Mouse (Mus musculus): ENCODE measurements around the gene Erp27. TPM values are rescaled to one million over a fixed set of nuclear protein-coding genes. Genes with fewer than 3 reads are reported as not detected.
"Not testable (repeated sequence)": the region's sequence is repeated elsewhere in the genome, so short reads cannot be mapped to it uniquely, and the experiment has no call there.

Erp27 gene
- total RNA-seq (2021), result not detected
- polyA plus RNA-seq (2012; rRNA removed), result not detected in 2 replicates
- long read RNA-seq, result 0 reads

DNA sequence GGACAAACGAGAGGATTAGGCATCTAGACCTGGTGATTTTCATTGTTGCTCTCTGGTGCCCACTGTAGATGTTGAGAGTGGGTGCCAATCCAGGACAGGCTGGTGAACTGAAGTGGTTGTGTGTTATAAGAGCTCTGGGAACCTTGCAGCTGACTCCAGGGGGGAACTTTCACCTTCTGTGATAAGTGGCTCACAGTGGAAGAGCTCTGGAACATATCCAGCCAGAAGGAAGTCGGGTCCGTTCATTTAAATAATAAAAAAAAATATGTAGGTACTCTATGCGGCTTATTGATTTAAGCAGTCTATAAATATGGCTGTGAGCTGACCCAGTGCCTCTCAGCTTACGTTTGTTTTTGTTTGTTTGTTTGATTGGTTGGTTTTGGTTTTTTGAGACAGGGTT lies at the start of gene Erp27:
TSS of gene Erp27 (minus strand) at position 101 of the 400 bp plus-strand sequence.
- no peak for DNase-seq

DNA sequence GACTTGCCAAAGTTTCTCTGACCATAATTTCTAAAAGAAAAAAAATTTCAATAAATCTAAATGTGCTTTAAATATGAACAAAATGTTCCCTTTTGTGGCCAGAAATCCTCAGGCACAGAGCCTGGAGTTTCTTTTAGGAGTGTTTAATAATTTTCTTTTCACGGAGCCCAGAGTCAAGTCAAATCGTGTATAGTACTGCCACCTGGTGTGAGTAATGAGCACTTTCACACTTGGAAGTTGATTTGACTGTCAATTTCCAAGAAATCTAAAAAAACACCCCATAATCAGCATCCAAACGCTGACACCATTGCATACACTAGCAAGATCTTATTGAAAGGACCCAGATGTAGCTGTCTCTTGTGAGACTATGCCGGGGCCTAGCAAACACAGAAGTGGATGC lies 46.9 kb upstream of the Erp27 start:
- not testable (repeated sequence) for DNase-seq

DNA sequence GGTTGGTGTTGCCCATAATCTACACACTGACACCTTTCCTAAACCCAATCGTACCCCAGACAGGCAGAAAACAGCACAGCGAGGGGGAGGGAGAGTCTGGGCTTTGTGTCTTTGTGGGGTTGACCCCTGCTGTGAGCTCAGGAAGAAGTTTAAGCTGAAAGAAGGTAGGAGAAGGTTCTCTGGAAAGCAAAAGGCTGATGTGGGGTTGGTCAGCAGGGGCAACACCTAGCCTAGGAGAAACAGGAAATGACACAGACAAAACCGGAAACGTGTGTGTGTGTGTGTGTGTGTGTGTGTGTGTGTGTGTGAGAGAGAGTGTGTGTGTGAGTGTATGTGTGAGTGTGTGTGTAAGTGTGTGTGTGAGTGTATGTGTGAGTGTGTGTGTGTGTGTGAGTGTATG lies 45.5 kb upstream of the Erp27 start:
- no peak for DNase-seq

DNA sequence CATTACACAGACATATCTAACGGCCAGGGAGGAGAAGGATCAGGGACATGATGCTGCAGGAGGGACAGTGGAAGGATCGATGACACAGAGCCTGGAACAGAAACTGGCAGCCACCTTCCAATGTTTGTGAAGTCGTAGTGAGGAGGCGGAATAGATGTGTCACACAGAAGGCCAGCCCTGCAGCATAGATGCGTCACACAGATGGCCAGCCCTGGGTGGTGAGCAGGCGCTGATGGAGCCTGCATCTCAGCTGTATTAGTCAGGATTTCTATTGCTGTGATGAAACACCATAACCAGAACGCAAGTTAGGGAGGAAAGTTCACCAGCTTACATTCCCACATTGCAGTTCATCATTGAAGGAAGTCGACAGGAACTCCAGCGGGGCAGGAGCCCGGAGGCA lies 43.9 kb upstream of the Erp27 start:
- peak; percentile 66 for DNase-seq

DNA sequence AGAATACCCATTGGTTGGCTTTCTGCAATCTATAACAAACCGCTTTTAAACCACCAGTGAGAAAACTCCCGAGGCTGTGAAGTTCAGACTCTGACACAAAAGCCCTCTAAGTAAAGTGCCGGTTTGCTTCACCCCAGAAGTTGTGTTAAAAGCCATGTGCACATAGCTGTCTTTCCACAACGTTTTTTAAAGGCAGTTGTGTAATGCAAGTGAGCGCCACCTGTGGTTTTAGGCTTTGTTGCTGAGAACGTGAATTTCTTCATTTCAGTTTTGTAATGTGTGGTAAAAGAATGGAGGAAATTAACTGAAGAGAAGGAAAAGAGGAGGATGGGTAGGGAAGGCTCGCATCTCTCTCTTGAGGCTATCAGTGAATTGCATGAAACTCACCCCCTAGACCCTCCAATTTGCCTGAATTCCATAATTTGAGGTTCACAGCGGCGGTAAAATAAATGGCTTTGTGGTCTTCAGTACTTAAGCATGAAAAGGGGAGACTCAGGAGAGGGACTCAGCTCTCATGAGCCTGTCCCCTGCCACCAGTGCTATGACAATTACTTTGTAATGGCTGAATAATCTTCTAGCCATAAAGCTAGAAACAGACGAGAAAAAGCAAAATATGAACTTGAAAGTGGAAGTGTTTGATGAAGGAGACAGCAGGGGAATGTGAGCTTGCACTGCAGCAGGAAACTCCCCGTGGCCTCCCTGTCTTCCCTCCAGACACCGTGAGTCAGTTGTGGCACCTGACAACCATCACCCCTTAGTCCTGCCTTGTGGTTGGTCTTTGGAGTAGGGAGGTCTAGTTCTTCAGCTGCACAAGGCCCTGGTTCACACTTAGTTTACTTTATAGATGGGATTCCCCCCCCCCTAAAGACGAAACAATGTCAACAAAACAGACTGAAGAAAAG lies 42.9 kb upstream of the Erp27 start:
- no peak for DNase-seq

DNA sequence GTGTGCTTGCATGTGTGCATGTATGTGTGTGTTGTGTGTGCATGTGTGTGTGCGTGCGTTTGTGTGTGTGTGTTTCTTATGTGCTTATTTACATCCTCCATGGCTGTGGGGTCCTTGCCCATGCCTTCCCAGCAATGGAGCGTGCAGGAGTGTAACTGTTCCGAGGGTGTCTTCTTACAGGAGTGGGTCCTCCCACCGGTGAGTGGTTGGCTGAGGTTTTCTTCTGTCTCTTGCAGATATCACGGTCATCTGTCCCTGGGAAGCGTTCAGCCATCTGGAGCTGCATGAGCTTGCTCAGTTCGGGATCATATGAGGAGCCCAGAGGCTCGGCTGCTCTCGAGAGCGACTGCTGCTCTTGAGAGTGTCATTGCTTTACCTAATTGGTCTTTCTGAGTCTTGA lies 41.0 kb upstream of the Erp27 start:
- no peak for DNase-seq

DNA sequence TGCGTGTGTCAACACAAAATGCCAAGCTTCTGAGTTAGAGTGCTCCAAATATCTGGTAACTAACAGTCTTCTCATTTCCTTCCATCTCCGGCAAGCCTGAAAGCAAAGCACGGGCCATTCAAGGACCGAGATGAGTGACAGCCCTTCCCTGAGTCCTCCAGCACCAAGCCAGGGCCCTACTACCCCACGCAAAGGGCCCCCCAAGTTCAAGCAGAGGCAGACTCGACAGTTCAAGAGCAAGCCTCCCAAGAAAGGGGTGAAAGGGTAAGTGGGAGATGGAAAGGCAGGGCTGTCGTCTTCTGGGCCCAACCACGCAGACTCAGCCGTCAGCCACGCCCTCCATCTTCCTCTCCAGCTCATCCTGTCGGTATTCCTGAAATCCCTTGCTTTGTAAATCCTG lies 37.2 kb upstream of the Erp27 start:
- DNase-seq, result no peak

DNA sequence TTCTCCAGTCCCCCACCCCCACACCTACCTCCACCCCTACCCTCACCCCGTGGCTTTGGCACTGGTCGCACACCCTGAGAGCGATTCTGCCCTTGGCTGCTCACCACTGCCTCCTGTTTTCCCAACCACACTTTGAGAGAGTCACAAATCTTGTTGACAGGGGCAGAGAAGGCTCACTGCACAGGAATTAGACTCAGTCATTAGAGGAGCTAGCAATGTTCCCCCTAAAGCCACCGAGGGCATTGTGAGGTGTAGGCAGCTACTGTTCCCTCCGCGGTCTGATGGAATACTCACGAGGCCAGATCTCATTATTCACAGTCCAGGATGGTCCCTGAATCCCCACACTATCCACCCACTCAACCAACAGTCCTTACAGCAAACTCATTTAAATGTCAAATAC lies 35.1 kb upstream of the Erp27 start:
- no peak for DNase-seq

DNA sequence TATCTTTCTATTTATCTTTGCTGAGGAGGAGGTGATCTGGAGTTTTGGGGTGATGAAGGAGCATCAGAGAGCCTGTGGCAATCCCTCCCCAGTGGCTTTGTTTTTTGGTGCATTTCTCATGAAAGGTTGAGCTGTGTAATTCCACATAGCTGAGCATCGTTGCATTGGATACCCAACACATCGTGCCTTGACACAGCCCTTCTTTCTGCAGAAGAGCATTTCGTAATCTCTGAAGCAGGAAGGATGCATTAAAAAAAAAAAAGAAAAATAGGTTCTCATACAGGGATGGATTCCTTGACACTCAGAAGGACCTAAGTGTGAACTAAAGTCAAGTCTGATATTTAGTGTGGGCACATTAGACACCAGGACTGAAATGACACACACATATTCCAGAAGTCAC lies 33.3 kb upstream of the Erp27 start:
- no peak for DNase-seq

DNA sequence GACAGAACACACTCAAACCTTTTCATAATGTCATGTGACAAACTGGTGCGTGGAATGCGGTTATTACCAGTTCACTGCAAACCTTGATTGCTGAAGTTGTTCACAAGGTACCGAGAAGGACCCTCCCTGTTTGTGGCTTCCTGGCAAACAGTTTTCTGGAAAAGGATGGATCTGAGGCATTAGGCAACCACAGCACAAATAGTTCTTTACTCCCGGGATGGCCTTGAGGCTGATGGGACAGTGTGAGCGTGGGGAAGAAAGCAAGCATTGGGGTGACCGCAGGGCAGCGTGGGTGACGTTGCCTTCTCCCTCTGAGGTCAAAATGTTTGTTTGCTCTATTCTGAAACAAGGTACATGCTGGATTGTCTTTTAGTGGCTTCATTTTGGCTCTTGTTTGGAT lies 32.7 kb upstream of the Erp27 start:
- DNase-seq, result no peak

DNA sequence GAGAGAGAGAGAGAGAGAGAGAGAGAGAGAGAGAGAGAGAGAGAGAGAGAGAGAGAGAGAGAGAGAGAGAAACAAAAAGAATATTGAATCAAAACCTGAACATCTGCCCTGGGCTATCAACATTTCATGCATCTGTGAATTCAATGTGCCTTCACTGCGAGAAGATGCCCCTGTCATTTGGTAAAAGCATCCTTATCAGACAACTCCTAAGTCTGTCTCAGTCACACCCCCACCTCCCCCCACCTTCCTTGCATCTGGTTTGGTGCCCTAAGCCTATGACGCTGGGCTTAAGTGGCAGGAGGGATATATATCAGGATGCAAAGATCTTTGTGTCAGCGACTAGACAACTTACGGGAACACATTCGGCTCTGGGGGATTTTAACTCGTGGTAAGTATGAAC lies 32.2 kb upstream of the Erp27 start:
- no peak for DNase-seq

DNA sequence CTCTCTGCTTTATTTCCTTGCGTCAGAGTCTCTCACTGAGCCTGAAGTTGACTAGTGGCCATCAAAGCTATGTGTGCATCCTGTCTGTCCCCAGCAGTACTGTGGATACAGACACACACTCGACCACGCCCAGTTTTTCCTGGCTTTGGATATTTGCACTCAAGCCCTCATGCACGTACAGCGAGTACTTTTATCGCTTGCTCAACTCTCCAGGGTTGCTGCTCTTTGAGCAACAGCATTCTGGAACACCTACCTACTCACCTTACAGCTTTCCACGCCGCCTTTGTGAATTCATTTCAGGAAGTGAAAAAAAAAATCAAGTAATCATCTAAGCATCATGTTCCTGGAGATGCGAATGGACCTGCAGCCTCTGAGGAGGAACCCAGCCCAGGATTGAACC lies 30.9 kb upstream of the Erp27 start:
- DNase-seq, result no peak

DNA sequence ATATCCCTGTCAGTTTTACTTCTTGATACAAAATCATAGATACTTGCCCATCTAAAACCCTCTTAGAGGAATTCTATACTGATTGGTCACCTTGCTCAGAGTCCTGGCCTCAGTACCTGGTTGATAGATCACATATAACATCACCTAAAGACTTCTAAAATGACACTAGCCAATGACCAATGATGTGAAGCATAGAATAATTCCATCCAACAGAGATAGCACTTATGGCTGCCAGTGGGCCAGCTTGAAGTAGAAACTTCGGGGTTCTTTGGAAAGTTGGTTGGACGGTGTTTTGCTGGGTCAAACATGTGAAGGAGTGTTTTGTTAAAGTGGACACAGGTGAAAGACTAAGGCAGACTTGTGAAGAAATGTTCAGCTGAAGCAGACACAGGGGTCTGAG lies 28.2 kb upstream of the Erp27 start:
- no peak for DNase-seq

DNA sequence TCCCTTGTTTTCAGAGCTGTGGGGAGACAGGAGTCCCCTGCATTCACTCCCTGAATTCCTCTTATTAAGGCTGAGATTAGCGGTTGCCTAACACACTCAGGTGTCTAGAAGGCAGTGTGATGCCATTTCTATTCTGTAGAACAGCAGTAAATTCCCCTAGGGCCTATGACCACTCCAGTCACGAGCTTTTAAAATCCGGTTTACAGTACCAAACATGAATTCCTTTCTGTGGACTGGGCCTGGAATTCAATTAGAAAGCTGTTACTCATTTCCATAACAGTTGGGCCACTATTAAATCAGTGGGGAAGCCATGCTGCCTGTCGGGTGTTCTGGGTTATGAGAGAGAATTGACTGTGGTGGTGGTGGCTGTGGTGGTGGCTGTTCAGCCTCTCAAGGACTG lies 25.7 kb upstream of the Erp27 start:
- no peak for DNase-seq

DNA sequence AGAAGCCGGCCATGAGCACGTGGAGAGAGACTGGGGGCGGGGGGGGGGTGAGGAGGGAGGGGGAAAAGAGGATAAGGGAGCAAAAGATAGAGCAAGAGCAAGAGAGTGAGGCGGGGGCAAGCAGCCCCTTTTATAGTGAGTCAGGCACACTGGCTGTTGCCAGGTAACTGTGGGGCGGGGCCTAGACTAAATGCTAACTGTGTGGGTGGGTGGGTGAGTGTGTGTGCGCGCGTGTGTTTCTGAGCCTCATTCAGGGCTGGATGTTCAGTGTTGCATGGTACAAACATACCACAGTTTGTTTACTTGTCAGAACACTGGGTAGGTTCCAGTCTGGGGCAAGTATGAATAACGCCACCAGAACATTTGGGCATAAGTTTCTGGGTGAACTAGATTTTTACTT lies 25.0 kb upstream of the Erp27 start:
- DNase-seq, result no peak

DNA sequence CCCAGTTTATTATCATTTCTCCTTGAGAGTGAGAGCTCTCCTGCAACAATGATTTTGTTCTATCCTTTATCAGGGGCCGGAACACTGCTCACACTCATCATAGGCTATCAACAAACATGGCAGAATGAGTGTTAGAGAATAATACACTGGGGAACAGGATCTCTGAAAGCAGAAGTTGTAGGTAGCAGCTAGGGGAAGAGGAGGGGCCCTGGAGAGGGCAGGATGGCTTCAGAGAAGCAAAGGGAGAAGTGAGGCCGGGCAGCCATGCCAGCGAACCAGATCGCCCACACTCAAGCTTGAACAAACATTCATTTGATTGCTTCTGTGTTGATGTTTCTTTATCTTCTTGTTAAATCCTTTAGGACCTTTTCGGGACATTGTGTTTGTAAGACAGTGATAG lies 24.3 kb upstream of the Erp27 start:
- no peak for DNase-seq

DNA sequence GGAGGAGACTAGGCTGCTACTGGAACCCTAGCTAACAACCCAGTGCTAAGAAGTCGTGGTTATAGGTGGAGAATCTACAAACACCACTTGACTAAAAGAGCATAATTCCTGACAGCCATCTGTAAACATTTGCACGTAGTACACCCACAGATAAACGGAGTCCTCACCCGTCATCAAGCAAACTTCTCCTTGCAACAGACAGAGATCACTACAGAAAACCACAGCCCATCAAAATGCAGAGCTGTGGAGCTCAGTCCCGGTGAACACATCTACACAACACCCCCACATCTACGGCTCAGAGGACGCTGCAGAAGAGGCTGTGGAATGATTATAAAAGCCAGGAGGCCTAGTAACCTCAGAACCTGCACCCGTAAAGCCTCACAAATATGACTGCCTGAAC lies 22.5 kb upstream of the Erp27 start:
- DNase-seq, result no peak

DNA sequence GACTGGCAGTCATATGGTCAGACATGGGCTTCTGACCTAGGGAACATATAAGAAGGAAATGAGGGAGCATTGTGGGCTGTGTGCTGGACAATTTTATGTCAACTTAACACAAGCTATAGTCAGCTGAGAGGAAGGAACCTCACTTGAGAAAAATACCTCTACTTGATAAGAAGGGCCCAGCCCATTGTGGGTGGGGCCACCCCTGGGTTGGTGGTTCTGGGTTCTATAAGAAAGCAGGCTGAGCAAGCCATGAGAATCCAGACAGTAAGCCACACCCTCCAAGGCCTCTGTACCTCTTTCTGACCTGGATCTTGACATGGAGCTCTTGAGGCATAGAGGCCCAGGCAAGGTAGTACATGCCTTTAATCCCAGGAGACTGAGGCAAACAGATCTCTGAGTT lies 21.4 kb upstream of the Erp27 start:
- DNase-seq, result no peak

DNA sequence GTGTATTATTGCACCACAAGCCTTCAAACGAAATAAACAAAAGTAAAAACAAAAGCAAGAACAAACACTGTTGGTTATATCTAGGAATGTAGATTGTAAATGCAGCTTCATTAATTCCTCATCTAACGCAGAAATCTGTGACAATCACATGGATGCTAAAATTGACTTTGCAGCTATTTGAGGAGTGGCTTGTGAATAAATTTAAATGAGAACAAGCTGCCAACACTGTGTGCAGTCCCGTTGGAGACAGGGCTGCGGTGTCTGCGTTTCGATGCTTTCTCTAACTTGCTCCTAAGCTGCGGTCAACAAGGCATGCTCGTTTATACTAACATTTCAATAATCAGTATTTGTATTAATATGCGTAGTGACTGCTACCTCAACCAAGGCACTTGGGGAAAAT lies 20.3 kb upstream of the Erp27 start:
- no peak for DNase-seq

DNA sequence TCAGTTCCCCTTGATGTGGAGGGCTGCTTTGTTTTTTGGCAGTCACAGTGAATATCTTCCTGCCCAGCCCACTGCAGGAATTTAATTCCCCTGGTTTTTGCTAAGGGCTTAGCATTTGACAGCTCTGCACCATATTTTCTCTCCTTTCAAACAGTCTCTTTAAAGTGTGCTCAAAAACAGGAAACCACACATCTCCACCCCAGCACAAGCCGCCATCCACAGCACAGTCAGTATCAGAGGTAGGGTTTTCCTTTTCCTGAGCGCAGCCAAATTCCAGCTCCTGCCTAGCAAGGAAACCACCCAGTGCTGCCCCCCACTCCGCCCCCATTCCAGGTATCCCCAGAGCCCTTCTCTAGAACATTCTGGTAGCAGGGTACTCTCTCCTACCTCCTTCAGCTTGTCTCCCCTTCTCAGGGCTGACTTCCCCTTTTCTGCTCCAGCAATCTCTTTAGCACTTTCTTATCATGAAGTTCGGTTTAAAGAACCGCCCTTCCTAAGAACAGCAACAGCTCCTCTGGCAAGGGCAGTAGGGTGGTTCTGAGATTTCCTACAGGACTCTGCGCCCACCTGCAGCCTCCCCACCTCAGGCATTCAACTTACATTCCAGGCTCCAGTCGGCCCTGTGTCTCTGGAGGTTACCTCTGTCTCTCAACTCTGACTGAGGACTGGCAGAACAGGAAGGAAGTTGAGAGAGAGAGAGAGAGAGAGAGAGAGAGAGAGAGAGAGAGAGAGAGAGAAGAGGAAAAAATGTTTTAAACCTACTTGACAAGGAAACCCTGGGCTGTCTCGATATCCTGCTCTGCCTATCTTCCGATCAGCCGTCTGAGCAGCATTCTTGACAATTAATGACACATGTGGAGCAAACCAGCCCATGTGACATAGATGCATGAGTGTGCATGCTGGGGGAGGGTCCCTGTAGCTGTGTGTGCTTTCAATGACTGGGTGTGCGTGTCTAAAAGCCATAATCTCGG lies 19.4 kb upstream of the Erp27 start, which contains the start of gene Arhgdib:
TSS of gene Arhgdib (minus strand) at position 849 of the 971 bp plus-strand sequence.
- peak; percentile 31 for DNase-seq

DNA sequence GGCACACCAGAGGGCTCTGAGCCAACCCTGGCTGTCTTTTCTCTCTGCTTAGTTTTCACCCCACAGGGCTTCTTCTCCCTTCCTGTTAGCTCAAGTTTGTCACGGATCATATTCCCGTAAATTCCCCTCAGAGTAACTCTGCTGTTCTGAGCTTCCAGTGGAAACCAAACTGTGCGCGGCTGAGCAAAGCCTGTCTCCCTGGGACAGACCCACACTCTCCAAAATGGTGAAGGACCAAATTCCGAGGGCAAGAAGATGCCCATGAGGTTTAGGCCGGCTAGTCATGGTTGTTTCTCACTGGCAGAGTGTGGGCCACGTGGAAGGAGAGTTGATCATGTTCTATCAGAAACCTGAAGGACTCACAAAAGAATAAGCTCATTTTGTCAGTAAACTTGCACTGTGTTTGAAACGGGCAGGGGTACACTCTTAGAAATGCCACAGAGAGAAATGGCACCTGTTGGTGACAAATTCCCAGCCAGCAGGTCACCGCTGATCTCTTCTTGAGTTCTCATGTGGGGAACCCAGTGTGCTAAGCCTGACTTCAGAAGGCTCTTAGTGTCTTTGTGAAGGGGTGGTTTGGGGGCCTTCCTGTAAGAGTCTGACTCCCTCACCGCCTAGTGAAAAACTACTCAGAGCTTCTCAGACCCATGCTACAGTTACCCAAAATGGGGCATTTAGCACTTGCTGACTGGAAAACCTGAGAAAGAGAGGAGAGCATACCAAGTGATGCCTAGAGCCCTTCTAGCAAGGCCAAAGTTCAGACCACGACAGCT lies 18.4 kb upstream of the Erp27 start:
- DNase-seq, result no peak

Measured in adrenal gland, adult 2 months (tissue).